Mouse (Mus musculus) thymus, adult 2 months (tissue): ENCODE data around the gene Thoc7. TPM values are rescaled to one million over a fixed set of nuclear protein-coding genes. Genes with fewer than 3 reads are reported as not detected.
A peak's percentile ranks its signal among the peaks of the same experiment; 100 is the strongest.

Source experiments
- DNase-seq: peaks from one replicate; pipeline ENCODE4 v3.0.0; 2021
- H3K27ac ChIP-seq: fragments of 200-500 bp; 2 replicates; pipeline ENCODE4 v1.5.1; 2012; ENCODE audit warnings: low read length, control low read depth; ENCODE audit not compliant: control insufficient read depth, insufficient read depth
- H3K27me3 ChIP-seq: fragments of 200-500 bp; 2 replicates; pipeline ENCODE4 v1.6.1; 2012; ENCODE audit warnings: mild to moderate bottlenecking, low read length, moderate library complexity, mixed read lengths; ENCODE audit not compliant: control insufficient read depth, insufficient read depth
- H3K36me3 ChIP-seq: fragments of 200-500 bp; 2 replicates; pipeline ENCODE4 v1.6.1; 2012; ENCODE audit warnings: mild to moderate bottlenecking, low read length, moderate library complexity; ENCODE audit not compliant: control insufficient read depth, insufficient read depth
- H3K4me1 ChIP-seq: fragments of 200-500 bp; replicated peaks from 2 replicates; pipeline ENCODE4 v1.6.1; 2012; ENCODE audit warnings: low read length; ENCODE audit not compliant: control insufficient read depth, insufficient read depth
- H3K4me3 ChIP-seq: fragments of 200-500 bp; 2 replicates; pipeline ENCODE4 v1.5.1; 2012; ENCODE audit warnings: mild to moderate bottlenecking, low read length, control low read depth, moderate library complexity; ENCODE audit not compliant: control insufficient read depth, insufficient read depth
- CTCF ChIP-seq: fragments of 200-500 bp; IDR thresholded peaks from 2 replicates; pipeline ENCODE4 v1.5.1; 2012; ENCODE audit warnings: mild to moderate bottlenecking, control low read depth, low read length, moderate library complexity, borderline replicate concordance; ENCODE audit not compliant: control insufficient read depth, poor library complexity, insufficient read depth; ENCODE audit errors: extremely low read depth
- POLR2A ChIP-seq: fragments of 200-500 bp; IDR thresholded peaks from 2 replicates; pipeline ENCODE4 v1.6.1; 2012; ENCODE audit warnings: mild to moderate bottlenecking, low read length, control low read depth, moderate library complexity; ENCODE audit not compliant: control insufficient read depth, poor library complexity, insufficient read depth; ENCODE audit errors: extremely low read depth
- WGBS: fragments of 180-500 bp; shearing (Covaris S2); methylation state at CpG from one replicate; pipeline ENCODE4 v1.1.7; 2018; 5-methylcytosine and 5-hydroxymethylcytosine counted together
- polyA plus RNA-seq: library from polyadenylated mRNA; depleted of rRNA; stranded (reverse); fragments of >200 nt; gene quantifications from 2 replicates; pipeline ENCODE4 v1.2.3, GENCODE M21; 2012; rRNA removed

The Thoc7 gene
- 25.0 and 33.4 TPM in 2 replicates for polyA plus RNA-seq

- no peaks in the 10 kb centered on the region for H3K36me3 ChIP-seq
- H3K4me1 ChIP-seq = peaks cover 3% of the 10 kb centered on the region; the same call in 1 of the 2 replicates
- TF ChIP-seq CTCF = no peak
- TF ChIP-seq POLR2A = no peak
- H3K27me3 ChIP-seq = no peaks in the 10 kb centered on the region
- H3K27ac ChIP-seq = peak within 1 kb of the TSS; percentile 46; the same call in 1 of the 2 replicates
- H3K4me3 ChIP-seq = peak within 1 kb of the TSS; percentile 99
- 5% methylated on average over 56 of the region's 56 CpGs for WGBS
- peak; percentile 61 for DNase-seq
These were observed at the start of gene Thoc7, which contains the start of gene Atxn7 for GRCm38 (mm10) chr14:13961401-13962112. TSS of gene Thoc7 (minus strand) at chr14:13961852. TSS of gene Atxn7 (plus strand) at chr14:13961440.

- DNase-seq = no peak
- Histone ChIP-seq H3K4me1 (peaks cover 6% of the 10 kb centered on the region), H3K36me3 (no peaks in the 10 kb centered on the region), H3K27me3 (no peaks in the 10 kb centered on the region), H3K27ac (no peak overlapping the region), H3K4me3 (no peak overlapping the region)
- 94% methylated on average over 6 of the region's 6 CpGs for WGBS
- no peak for TF ChIP-seq POLR2A
- no peak for TF ChIP-seq CTCF
These were observed 48.1 kb upstream of the Thoc7 start for GRCm38 (mm10) chr14:14009712-14010111.

- no peak for DNase-seq
- Histone ChIP-seq H3K4me3 (no peak overlapping the region), H3K27ac (no peak overlapping the region), H3K36me3 (no peaks in the 10 kb centered on the region), H3K4me1 (no peaks in the 10 kb centered on the region), H3K27me3 (no peaks in the 10 kb centered on the region)
- no peak for TF ChIP-seq CTCF
- TF ChIP-seq POLR2A = no peak
- WGBS = 89% methylated on average over 7 of the region's 7 CpGs
These were observed 41.1 kb upstream of the Thoc7 start for GRCm38 (mm10) chr14:14002771-14003170.

- no peaks in the 10 kb centered on the region for H3K36me3 ChIP-seq
- H3K27ac ChIP-seq = no peak overlapping the region
- no peak overlapping the region for H3K4me3 ChIP-seq
- H3K4me1 ChIP-seq = no peaks in the 10 kb centered on the region
- TF ChIP-seq CTCF = no peak
- no peak for TF ChIP-seq POLR2A
- 92% methylated on average over 9 of the region's 9 CpGs for WGBS
- no peak for DNase-seq
- H3K27me3 ChIP-seq = no peaks in the 10 kb centered on the region
These were observed 33.8 kb upstream of the Thoc7 start for GRCm38 (mm10) chr14:13995206-13996097.

GRCm38 (mm10) chr14:13990741-13991140 is 29.1 kb upstream of the Thoc7 start:
- H3K36me3 ChIP-seq = no peaks in the 10 kb centered on the region
- no peaks in the 10 kb centered on the region for H3K27me3 ChIP-seq
- no peak overlapping the region for H3K27ac ChIP-seq
- no peaks in the 10 kb centered on the region for H3K4me1 ChIP-seq
- WGBS = 95% methylated on average over 3 of the region's 3 CpGs
- DNase-seq = no peak
- H3K4me3 ChIP-seq = no peak overlapping the region
- TF ChIP-seq POLR2A (no peak), CTCF (no peak)

GRCm38 (mm10) chr14:13988397-13988796 is 26.7 kb upstream of the Thoc7 start:
- no peak overlapping the region for H3K27ac ChIP-seq
- no peaks in the 10 kb centered on the region for H3K27me3 ChIP-seq
- H3K4me3 ChIP-seq = no peak overlapping the region
- H3K4me1 ChIP-seq = no peaks in the 10 kb centered on the region
- H3K36me3 ChIP-seq = no peaks in the 10 kb centered on the region
- no peak for DNase-seq
- no peak for TF ChIP-seq POLR2A
- no peak for TF ChIP-seq CTCF
- WGBS = 47% methylated on average over 2 of the region's 2 CpGs
